Mouse (Mus musculus) bone marrow macrophage, adult 2 months (primary cell): ENCODE measurements around the gene Camk1d. TPM values are rescaled to one million over a fixed set of nuclear protein-coding genes. Genes with fewer than 3 reads are reported as not detected.

Experiments
- H3K27ac ChIP-seq: 2 replicates; pipeline ENCODE4 v1.5.1; 2012; ENCODE audit warnings: low read depth, low read length; ENCODE audit not compliant: insufficient read depth
- H3K4me1 ChIP-seq: 2 replicates; pipeline ENCODE4 v1.6.1; 2012; ENCODE audit warnings: low read length; ENCODE audit not compliant: control insufficient read depth, insufficient read depth
- H3K4me3 ChIP-seq: 2 replicates; pipeline ENCODE4 v1.5.1; 2012; ENCODE audit warnings: mild to moderate bottlenecking, low read length, moderate library complexity; ENCODE audit not compliant: insufficient read depth
- CTCF ChIP-seq: IDR thresholded peaks from 2 replicates; pipeline ENCODE4 v1.5.1; 2012; ENCODE audit warnings: low read depth, mild to moderate bottlenecking, low read length, moderate library complexity
- POLR2A ChIP-seq: IDR thresholded peaks from 2 replicates; pipeline ENCODE4 v1.6.1; 2012; ENCODE audit warnings: mild to moderate bottlenecking, low read depth, low read length, borderline replicate concordance
- polyA plus RNA-seq: library from polyadenylated mRNA; stranded (reverse); fragments of >200 nt; gene quantifications from 2 replicates; pipeline ENCODE4 v1.2.4, GENCODE M21; 2012; ENCODE audit not compliant: missing spikeins, insufficient read depth, insufficient read length

The Camk1d gene
- polyA plus RNA-seq, 1 experiment = 62.0 TPM

- H3K4me1 ChIP-seq = peaks cover 15% of the 10 kb centered on the region
- no peak for TF ChIP-seq CTCF
- no peak overlapping the region for H3K4me3 ChIP-seq
- no peak overlapping the region for H3K27ac ChIP-seq
Measured at GRCm38 (mm10) chr2:5584318-5585027, 129.8 kb downstream of the Camk1d start.

GRCm38 (mm10) chr2:5579391-5579790 lies 134.9 kb downstream of the Camk1d start:
- TF ChIP-seq POLR2A (no peak), CTCF (no peak)
- H3K4me3 ChIP-seq = no peak overlapping the region
- peaks cover 31% of the 10 kb centered on the region for H3K4me1 ChIP-seq
- no peak overlapping the region for H3K27ac ChIP-seq

GRCm38 (mm10) chr2:5577399-5578129 lies 136.8 kb downstream of the Camk1d start:
- H3K4me3 ChIP-seq = no peak overlapping the region
- H3K4me1 ChIP-seq = peaks cover 30% of the 10 kb centered on the region
- TF ChIP-seq CTCF = no peak
- no peak for TF ChIP-seq POLR2A
- no peak overlapping the region for H3K27ac ChIP-seq

- Histone ChIP-seq H3K4me3 (no peak overlapping the region), H3K4me1 (peaks cover 9% of the 10 kb centered on the region), H3K27ac (no peak overlapping the region)
- TF ChIP-seq POLR2A (no peak), CTCF (no peak)
Measured at GRCm38 (mm10) chr2:5572314-5573006, 141.9 kb downstream of the Camk1d start.

- Histone ChIP-seq H3K4me3 (no peak overlapping the region), H3K27ac (no peak overlapping the region), H3K4me1 (no peaks in the 10 kb centered on the region)
- TF ChIP-seq CTCF = no peak
Measured at GRCm38 (mm10) chr2:5566611-5567010, 147.7 kb downstream of the Camk1d start.

GRCm38 (mm10) chr2:5563685-5564084 lies 150.6 kb downstream of the Camk1d start:
- Histone ChIP-seq H3K4me3 (no peak overlapping the region), H3K4me1 (no peaks in the 10 kb centered on the region), H3K27ac (no peak overlapping the region)
- TF ChIP-seq CTCF = no peak
- TF ChIP-seq POLR2A = no peak

GRCm38 (mm10) chr2:5561446-5561845 lies 152.9 kb downstream of the Camk1d start:
- no peak overlapping the region for H3K27ac ChIP-seq
- no peaks in the 10 kb centered on the region for H3K4me1 ChIP-seq
- TF ChIP-seq CTCF = no peak
- TF ChIP-seq POLR2A = no peak
- no peak overlapping the region for H3K4me3 ChIP-seq

GRCm38 (mm10) chr2:5553264-5553663 lies 161.1 kb downstream of the Camk1d start:
- TF ChIP-seq POLR2A = no peak
- no peak for TF ChIP-seq CTCF
- Histone ChIP-seq H3K4me3 (no peak overlapping the region), H3K4me1 (no peaks in the 10 kb centered on the region), H3K27ac (no peak overlapping the region)

GRCm38 (mm10) chr2:5551758-5552255 lies 162.5 kb downstream of the Camk1d start:
- no peaks in the 10 kb centered on the region for H3K4me1 ChIP-seq
- no peak overlapping the region for H3K4me3 ChIP-seq
- no peak overlapping the region for H3K27ac ChIP-seq
- no peak for TF ChIP-seq CTCF

GRCm38 (mm10) chr2:5549334-5549733 lies 165.0 kb downstream of the Camk1d start:
- TF ChIP-seq POLR2A (no peak), CTCF (no peak)
- H3K27ac ChIP-seq = no peak overlapping the region
- no peaks in the 10 kb centered on the region for H3K4me1 ChIP-seq
- no peak overlapping the region for H3K4me3 ChIP-seq
